Mouse (Mus musculus) lung, adult 2 months (tissue): ENCODE data around the gene Has1.

Source experiments
- CTCF ChIP-seq: fragments of 200-500 bp; IDR thresholded peaks from 2 replicates; pipeline ENCODE4 v1.5.1; 2011; ENCODE audit warnings: mild to moderate bottlenecking, low read length, control low read depth; ENCODE audit not compliant: insufficient read depth
- POLR2A ChIP-seq: fragments of 200-500 bp; IDR thresholded peaks from 2 replicates; pipeline ENCODE4 v1.6.1; 2011; ENCODE audit warnings: low read depth, mild to moderate bottlenecking, control low read depth, low read length, borderline replicate concordance; ENCODE audit errors: extremely low read depth

GRCm38 (mm10) chr17:17849906-17850712 is 4.9 kb downstream of the Has1 start:
- TF ChIP-seq CTCF, result no peak
- no peak for TF ChIP-seq POLR2A
